Mouse (Mus musculus): ENCODE results near the gene Gatd1. TPM values are rescaled to one million over a fixed set of nuclear protein-coding genes. Genes with fewer than 3 reads are reported as not detected.

Gene Gatd1
- polyA plus RNA-seq, 1 experiment from 2014 or later = 13.5 TPM

DNA sequence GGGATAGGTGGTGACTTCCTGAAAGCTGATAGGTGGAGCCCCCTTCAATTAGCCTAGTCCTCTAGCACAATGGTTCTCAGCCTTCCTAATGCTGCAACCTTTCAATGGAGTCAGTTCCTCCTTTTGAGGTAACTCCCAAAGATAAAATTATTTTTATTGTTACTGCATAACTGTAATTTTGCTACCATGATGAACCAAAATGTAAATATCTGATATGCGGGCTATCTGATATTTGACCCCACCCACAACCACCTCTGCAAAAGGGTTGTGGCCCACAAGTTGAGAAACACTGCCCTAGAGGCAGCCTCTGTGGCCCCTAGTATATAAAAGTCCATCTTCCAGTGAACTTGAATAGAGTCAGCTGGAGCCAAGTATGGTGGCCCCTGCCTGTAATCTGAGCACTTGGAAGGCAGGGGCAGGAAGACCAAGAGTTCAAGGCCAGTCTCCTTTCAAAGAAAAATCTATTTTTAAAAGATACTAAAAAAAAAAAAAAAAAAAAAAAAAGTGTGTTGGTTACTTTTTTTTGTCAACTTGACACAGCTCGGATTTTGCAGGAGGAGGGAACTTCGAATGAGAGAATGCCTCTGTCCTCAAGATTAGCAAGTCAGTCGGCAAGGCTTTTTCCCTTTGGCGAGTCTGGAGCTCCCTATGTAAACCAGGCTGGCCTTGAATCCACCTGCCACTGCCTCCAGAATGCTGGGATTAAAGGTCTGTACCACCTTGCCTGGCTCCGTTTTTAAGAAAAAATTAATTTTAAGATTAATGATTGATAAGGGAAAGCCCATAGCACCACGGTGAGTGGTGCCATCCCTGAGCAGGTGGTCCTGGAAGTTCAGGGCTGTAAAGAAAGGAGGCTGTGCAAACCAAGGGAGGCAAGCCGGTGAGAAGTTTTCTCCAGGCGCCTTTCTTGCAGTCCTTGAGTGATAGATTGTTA is 23.3 kb downstream of the Gatd1 start:
- H3K36me3 ChIP-seq (ENCODE audit: control insufficient read depth, insufficient read depth) = no peaks in the 10 kb centered on the region; the same call in 1 of the 2 replicates
- no peak for ATAC-seq (ENCODE audit: low read depth)
- H3K27me3 ChIP-seq (ENCODE audit: control insufficient read depth, insufficient read depth, low read depth, low read length) = no peaks in the 10 kb centered on the region
- peak overlapping the region; percentile 77 for H3K4me3 ChIP-seq (ENCODE audit: low read depth, low read length)
- 41% methylated on average over 9 of the region's 9 CpGs for WGBS (ENCODE audit: insufficient replicate concordance)
- H3K4me2 ChIP-seq (ENCODE audit: low read depth, low read length) = peak overlapping the region; percentile 94
- peak overlapping the region; percentile 98 for H3K27ac ChIP-seq (ENCODE audit: low read length)
- no peaks in the 10 kb centered on the region for H3K9me3 ChIP-seq (replicated peaks; ENCODE audit: control insufficient read depth, low read length)
- H3K9ac ChIP-seq (ENCODE audit: low read depth, low read length) = peak overlapping the region; percentile 82
- H3K4me1 ChIP-seq (ENCODE audit: control insufficient read depth, low read depth, low read length) = peaks cover 76% of the 10 kb centered on the region

DNA sequence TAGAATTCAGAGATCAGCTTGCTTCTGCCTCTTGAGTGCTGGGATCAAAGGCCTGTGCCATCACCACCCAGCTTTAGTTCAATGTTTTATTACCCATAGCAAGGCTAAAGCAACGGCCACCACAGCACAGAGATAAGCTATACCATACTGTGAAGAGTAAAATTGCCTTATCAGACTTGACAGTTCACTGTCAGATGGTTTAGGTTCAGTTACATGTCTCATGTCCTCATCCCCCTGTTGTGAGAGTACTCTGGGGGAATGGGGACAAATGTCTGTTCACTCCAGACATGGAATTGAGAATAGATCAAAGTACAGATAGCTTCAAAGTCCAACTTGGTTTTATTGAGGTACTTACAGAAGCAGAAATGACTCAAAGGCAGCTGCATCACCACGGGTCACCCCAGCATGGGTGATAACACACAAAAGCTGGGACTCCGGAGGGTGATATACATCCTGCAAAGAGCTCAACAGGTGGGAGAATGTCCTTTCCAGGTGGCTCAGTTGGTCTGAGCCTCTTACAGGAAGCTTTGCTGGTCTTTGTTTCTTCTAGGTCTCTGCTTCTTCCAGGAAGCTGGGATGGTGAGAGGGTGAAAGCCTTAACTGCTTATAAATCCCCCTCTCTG is 25.3 kb downstream of the Gatd1 start:
- 19% methylated on average over 3 of the region's 3 CpGs for WGBS (ENCODE audit: insufficient replicate concordance)
- H3K4me2 ChIP-seq (ENCODE audit: low read depth, low read length) = peak overlapping the region; percentile 3; the same call in 1 of the 2 replicates
- no peaks in the 10 kb centered on the region for H3K27me3 ChIP-seq (ENCODE audit: control insufficient read depth, insufficient read depth, low read depth, low read length)
- H3K27ac ChIP-seq (ENCODE audit: low read length) = peak overlapping the region; percentile 77
- peak; percentile 7; the same call in 1 of the 2 replicates for ATAC-seq (ENCODE audit: low read depth)
- peaks cover 58% of the 10 kb centered on the region for H3K4me1 ChIP-seq (ENCODE audit: control insufficient read depth, low read depth, low read length)
- no peak overlapping the region for H3K4me3 ChIP-seq (ENCODE audit: low read depth, low read length)
- H3K9ac ChIP-seq (ENCODE audit: low read depth, low read length) = peak overlapping the region; percentile 43; the same call in 1 of the 2 replicates
- H3K36me3 ChIP-seq (ENCODE audit: control insufficient read depth, insufficient read depth) = no peaks in the 10 kb centered on the region
- H3K9me3 ChIP-seq (replicated peaks; ENCODE audit: control insufficient read depth, low read length) = no peaks in the 10 kb centered on the region

DNA sequence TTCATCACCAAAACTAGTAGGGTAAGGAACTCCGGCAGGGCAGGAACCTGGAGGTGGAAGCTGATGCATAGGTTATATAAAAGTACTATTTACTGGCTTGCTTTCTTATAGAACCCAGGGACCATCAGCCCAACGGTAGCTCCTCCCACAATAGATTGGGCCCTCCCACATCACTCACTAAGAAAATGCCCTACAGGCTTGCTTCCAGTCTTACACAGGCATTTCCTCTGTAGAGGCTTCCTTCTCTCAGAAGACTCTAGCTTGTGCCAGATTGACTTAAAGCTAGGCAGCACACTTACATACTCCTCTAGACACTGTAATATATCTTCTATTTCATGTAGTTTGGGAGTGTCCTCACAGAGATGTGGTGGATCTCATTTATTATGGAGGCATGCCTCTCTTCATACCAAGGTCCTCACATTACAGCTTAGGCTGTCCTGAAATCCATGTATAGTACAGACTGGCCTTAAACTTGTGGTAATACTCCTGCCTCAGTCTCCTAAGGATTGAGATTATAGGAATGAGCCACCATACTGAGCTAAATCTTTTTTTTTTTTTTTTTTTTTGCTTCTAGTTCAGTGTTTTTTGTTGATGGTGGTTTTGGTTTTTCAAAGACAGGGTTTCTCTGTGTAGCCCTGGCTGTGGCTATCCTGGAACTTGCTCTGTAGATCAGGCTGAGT is 26.0 kb downstream of the Gatd1 start:
- Histone ChIP-seq H3K4me3 (ENCODE audit: low read depth, low read length) (no peak overlapping the region), H3K27me3 (ENCODE audit: control insufficient read depth, insufficient read depth, low read depth, low read length) (no peaks in the 10 kb centered on the region), H3K4me1 (ENCODE audit: control insufficient read depth, low read depth, low read length) (peaks cover 53% of the 10 kb centered on the region), H3K4me2 (ENCODE audit: low read depth, low read length) (peak overlapping the region; percentile 3; the same call in 1 of the 2 replicates), H3K9ac (ENCODE audit: low read depth, low read length) (peak overlapping the region; percentile 22), H3K9me3 (replicated peaks; ENCODE audit: control insufficient read depth, low read length) (no peaks in the 10 kb centered on the region), H3K27ac (ENCODE audit: low read length) (peak overlapping the region; percentile 77), H3K36me3 (ENCODE audit: control insufficient read depth, insufficient read depth) (no peaks in the 10 kb centered on the region)
- WGBS (ENCODE audit: insufficient replicate concordance) = 31% methylated on average over 2 of the region's 2 CpGs
- no peak for ATAC-seq (ENCODE audit: low read depth)

DNA sequence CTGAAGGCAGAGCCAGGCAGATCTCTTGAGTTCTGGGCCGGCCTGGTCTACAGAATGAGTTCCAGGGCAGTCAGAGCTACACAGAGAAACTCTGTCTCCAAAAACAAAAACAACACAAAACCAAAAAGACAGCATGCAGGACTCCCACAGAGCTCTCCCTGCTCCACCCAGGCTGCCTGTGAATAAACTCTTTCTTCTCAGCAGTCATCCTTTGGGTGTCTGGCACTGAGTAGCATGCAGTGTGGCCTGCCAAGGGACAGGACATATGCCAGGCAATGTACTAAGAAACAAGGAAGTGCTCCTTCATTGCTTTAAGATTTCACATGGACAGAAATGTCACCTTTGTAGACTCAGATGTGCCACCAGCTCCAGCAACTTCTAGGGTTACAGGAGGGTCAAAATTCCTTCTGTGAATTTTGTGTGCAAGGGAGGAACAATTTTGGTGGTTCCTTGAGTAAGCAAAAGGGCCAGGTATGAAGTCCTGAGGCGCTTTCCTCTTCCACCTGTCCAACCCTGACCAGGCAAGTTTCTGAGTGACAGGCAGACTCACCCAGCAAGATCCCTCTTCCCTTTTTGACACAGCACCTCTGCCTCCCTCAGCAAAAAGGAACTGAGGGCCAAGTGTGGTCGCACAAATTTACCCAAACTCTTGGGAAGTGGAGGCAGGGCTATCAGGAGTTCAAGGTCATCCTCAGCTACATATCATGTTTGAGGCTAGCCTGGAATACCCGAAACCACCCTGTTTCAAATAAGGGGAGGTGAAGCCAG is 32.7 kb downstream of the Gatd1 start:
- no peak for ATAC-seq (ENCODE audit: low read depth)
- WGBS (ENCODE audit: insufficient replicate concordance) = 59% methylated on average over 4 of the region's 4 CpGs
- no peak overlapping the region for H3K9ac ChIP-seq (ENCODE audit: low read depth, low read length)
- H3K36me3 ChIP-seq (ENCODE audit: control insufficient read depth, insufficient read depth) = no peaks in the 10 kb centered on the region
- H3K9me3 ChIP-seq (replicated peaks; ENCODE audit: control insufficient read depth, low read length) = no peaks in the 10 kb centered on the region
- peaks cover 11% of the 10 kb centered on the region for H3K4me1 ChIP-seq (ENCODE audit: control insufficient read depth, low read depth, low read length)
- H3K4me2 ChIP-seq (ENCODE audit: low read depth, low read length) = no peak overlapping the region
- H3K27me3 ChIP-seq (ENCODE audit: control insufficient read depth, insufficient read depth, low read depth, low read length) = no peaks in the 10 kb centered on the region
- H3K4me3 ChIP-seq (ENCODE audit: low read depth, low read length) = no peak overlapping the region
- H3K27ac ChIP-seq (ENCODE audit: low read length) = peak overlapping the region; percentile 65

DNA sequence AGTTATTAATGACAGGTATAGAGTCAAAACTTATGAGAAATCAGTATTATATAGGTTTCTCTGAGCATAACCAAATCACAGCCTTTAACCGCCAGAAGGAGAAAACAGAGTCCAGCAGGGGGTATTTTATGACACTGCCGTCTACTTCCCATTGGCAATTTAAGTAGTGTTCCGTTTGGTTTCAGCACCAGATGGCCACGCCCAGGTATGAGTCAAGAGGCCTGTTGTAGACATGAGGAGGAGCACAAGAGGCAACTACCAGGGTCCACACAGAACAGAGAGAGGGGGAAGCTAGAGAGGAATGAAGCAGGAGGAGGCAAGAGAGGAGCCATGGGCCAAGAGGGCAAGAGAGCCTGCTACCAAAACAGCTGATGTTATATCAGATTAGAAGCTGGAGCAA is 34.4 kb downstream of the Gatd1 start:
- Histone ChIP-seq H3K36me3 (ENCODE audit: control insufficient read depth, insufficient read depth) (no peaks in the 10 kb centered on the region), H3K4me1 (ENCODE audit: control insufficient read depth, low read depth, low read length) (peaks cover 11% of the 10 kb centered on the region), H3K9ac (ENCODE audit: low read depth, low read length) (no peak overlapping the region), H3K9me3 (replicated peaks; ENCODE audit: control insufficient read depth, low read length) (no peaks in the 10 kb centered on the region), H3K4me2 (ENCODE audit: low read depth, low read length) (no peak overlapping the region), H3K27ac (ENCODE audit: low read length) (0 out of 2 replicates have a peak overlapping the region, but pooled peaks have one; percentile 45), H3K4me3 (ENCODE audit: low read depth, low read length) (no peak overlapping the region), H3K27me3 (ENCODE audit: control insufficient read depth, insufficient read depth, low read depth, low read length) (no peaks in the 10 kb centered on the region)
- ATAC-seq (ENCODE audit: low read depth) = peak; percentile 35; the same call in 1 of the 2 replicates
- WGBS (ENCODE audit: insufficient replicate concordance) = 41% methylated on average over 4 of the region's 4 CpGs

DNA sequence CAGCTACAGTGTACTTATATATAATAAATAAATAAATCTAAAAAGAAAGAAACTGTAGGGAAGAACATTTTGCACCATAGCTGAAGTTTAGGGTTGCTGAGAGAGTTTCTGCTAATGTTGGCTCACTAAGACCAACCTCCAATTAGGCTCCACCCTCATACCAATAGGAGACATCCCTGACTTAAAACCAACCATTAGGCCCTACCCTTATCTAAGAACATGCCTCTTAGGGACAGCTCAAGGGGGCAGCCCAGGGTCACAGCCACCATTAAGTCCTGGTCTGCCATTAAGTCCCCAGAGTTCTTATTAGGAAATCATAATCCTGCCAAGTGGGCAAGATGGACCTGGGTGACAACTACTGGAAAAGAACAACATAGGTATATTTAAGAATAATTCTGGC is 39.5 kb downstream of the Gatd1 start:
- no peak overlapping the region for H3K4me2 ChIP-seq (ENCODE audit: low read depth, low read length)
- no peak overlapping the region for H3K9ac ChIP-seq (ENCODE audit: low read depth, low read length)
- H3K27me3 ChIP-seq (ENCODE audit: control insufficient read depth, insufficient read depth, low read depth, low read length) = no peaks in the 10 kb centered on the region
- H3K4me3 ChIP-seq (ENCODE audit: low read depth, low read length) = no peak overlapping the region
- H3K27ac ChIP-seq (ENCODE audit: low read length) = no peak overlapping the region
- H3K36me3 ChIP-seq (ENCODE audit: control insufficient read depth, insufficient read depth) = no peaks in the 10 kb centered on the region
- H3K9me3 ChIP-seq (replicated peaks; ENCODE audit: control insufficient read depth, low read length) = no peaks in the 10 kb centered on the region
- H3K4me1 ChIP-seq (ENCODE audit: control insufficient read depth, low read depth, low read length) = peaks cover 10% of the 10 kb centered on the region
- ATAC-seq (ENCODE audit: low read depth) = no peak

DNA sequence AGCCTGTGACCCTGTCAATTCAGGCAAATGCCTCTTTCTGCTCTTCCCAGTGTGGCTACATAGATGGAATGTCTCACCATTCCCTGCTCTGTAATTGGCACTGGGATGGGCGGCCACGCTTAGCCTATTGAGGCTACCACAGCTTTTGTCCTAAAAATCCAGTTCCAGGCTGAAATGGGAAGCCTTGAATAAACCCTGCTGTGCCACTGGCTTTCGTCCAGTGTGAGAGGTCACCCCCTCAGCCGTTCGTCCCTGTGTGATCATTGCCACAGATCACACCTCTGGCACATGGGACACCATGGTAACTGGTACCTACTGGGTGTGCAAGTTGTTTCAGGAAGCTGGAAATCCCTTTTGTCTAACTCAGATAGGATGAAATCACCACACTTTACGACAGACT is 40.3 kb downstream of the Gatd1 start:
- H3K27me3 ChIP-seq (ENCODE audit: control insufficient read depth, insufficient read depth, low read depth, low read length) = no peaks in the 10 kb centered on the region
- H3K4me2 ChIP-seq (ENCODE audit: low read depth, low read length) = no peak overlapping the region
- H3K9me3 ChIP-seq (replicated peaks; ENCODE audit: control insufficient read depth, low read length) = no peaks in the 10 kb centered on the region
- no peaks in the 10 kb centered on the region for H3K36me3 ChIP-seq (ENCODE audit: control insufficient read depth, insufficient read depth)
- H3K27ac ChIP-seq (ENCODE audit: low read length) = no peak overlapping the region
- H3K4me1 ChIP-seq (ENCODE audit: control insufficient read depth, low read depth, low read length) = peaks cover 11% of the 10 kb centered on the region
- 65% methylated on average over 6 of the region's 6 CpGs for WGBS (ENCODE audit: insufficient replicate concordance)
- no peak overlapping the region for H3K4me3 ChIP-seq (ENCODE audit: low read depth, low read length)
- no peak for ATAC-seq (ENCODE audit: low read depth)
- no peak overlapping the region for H3K9ac ChIP-seq (ENCODE audit: low read depth, low read length)

DNA sequence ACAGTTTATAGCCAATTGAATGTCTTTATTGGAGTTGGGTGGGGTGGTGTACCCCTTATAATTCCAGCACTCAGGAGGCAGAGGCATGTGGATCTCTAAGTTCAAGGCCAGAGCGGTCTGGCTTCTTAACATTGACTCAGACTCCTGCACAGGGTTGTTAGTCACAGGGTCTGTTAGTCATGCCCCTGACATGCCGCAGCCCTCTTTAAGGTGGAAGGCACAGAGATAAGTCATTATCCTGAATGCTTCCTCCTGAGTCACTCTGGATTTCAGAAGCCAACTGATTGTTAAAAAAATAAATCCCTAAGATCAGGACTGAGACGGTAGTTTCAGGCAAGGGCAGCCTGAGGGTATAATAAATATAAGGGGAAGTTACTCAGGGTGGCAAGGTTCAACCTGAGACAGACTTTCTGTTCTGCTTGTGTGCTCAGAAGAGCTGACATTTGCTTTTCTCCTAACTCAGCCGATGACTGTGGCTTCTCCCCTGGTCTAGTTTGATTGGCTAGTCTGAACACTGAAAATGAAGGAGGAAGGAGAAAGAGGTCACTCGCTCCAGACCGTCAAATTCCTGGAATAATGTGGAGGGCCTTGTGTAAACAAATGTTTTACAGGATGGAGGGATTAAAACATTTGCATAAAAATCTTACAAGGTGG is 41.9 kb downstream of the Gatd1 start:
- peaks cover 11% of the 10 kb centered on the region for H3K4me1 ChIP-seq (ENCODE audit: control insufficient read depth, low read depth, low read length)
- H3K27ac ChIP-seq (ENCODE audit: low read length) = no peak overlapping the region
- no peak overlapping the region for H3K9ac ChIP-seq (ENCODE audit: low read depth, low read length)
- no peaks in the 10 kb centered on the region for H3K27me3 ChIP-seq (ENCODE audit: control insufficient read depth, insufficient read depth, low read depth, low read length)
- WGBS (ENCODE audit: insufficient replicate concordance) = 47% methylated on average over 6 of the region's 6 CpGs
- no peak overlapping the region for H3K4me2 ChIP-seq (ENCODE audit: low read depth, low read length)
- no peaks in the 10 kb centered on the region for H3K9me3 ChIP-seq (replicated peaks; ENCODE audit: control insufficient read depth, low read length)
- 0 out of 2 replicates have a peak, but pooled peaks have one; percentile 5 for ATAC-seq (ENCODE audit: low read depth)
- no peak overlapping the region for H3K4me3 ChIP-seq (ENCODE audit: low read depth, low read length)
- H3K36me3 ChIP-seq (ENCODE audit: control insufficient read depth, insufficient read depth) = no peaks in the 10 kb centered on the region
